Mouse (Mus musculus) forebrain, embryonic 14.5 days (tissue): ENCODE results near the gene Stox2. TPM values are rescaled to one million over a fixed set of nuclear protein-coding genes. Genes with fewer than 3 reads are reported as not detected.

ENCODE experiments used
- ATAC-seq: fragments of 200-750 bp; cut with Nextera tagmentation; 2 replicates; pipeline ENCODE4 v1.8.0; 2017; ENCODE audit warnings: mild to moderate bottlenecking, moderate library complexity
- DNase-seq: peaks from one replicate; pipeline ENCODE4 v3.0.0-alpha.2; 2015; ENCODE audit warnings: low spot score
- H3K27ac ChIP-seq: fragments of 300-500 bp; sonication (generic); 2 replicates; pipeline ENCODE4 v1.5.1; 2014; ENCODE audit warnings: low read depth, mild to moderate bottlenecking, control low read depth, low read length, moderate library complexity
- H3K27me3 ChIP-seq: fragments of 300-500 bp; sonication (generic); replicated peaks from 2 replicates; pipeline ENCODE4 v1.6.1; 2014; ENCODE audit warnings: low read length, control low read depth, mixed read lengths; ENCODE audit not compliant: control insufficient read depth, insufficient read depth
- H3K36me3 ChIP-seq: fragments of 300-500 bp; sonication (generic); 2 replicates; pipeline ENCODE4 v1.6.1; 2014; ENCODE audit warnings: low read length, control low read depth; ENCODE audit not compliant: control insufficient read depth, insufficient read depth
- H3K4me1 ChIP-seq: fragments of 300-500 bp; sonication (generic); 2 replicates; pipeline ENCODE4 v1.6.1; 2014; ENCODE audit warnings: antibody characterized with exemption, low read length, control low read depth; ENCODE audit not compliant: control insufficient read depth, insufficient read depth
- H3K4me2 ChIP-seq: fragments of 300-500 bp; sonication (generic); 2 replicates; pipeline ENCODE4 v1.6.1; 2014; ENCODE audit warnings: mild to moderate bottlenecking, control low read depth, low read length
- H3K4me3 ChIP-seq: fragments of 300-500 bp; sonication (generic); 2 replicates; pipeline ENCODE4 v1.5.1; 2014; ENCODE audit warnings: low read depth, low read length, control low read depth
- H3K9ac ChIP-seq: fragments of 300-500 bp; sonication (generic); 2 replicates; pipeline ENCODE4 v1.6.1; 2014; ENCODE audit warnings: mild to moderate bottlenecking, low read length, control low read depth, moderate library complexity
- H3K9me3 ChIP-seq: fragments of 300-500 bp; sonication (generic); replicated peaks from 2 replicates; pipeline ENCODE4 v1.6.1; 2016; ENCODE audit warnings: low read length, control low read depth, mixed read lengths; ENCODE audit not compliant: control insufficient read depth
- WGBS: fragments of 180-500 bp; shearing (Covaris S2); extraction: QIAGEN DNeasy Blood & Tissue Kit; methylation state at CpG from one replicate; pipeline ENCODE4 v1.1.7; 2014; 5-methylcytosine and 5-hydroxymethylcytosine counted together
- polyA plus RNA-seq: library from polyadenylated mRNA; unstranded; fragments of >200 nt; fragmentation: Nextera tagmentation; extraction: Ambion mirVana; gene quantifications from 2 replicates; pipeline ENCODE4 v1.2.1, GENCODE M21; 2014

Gene Stox2
- polyA plus RNA-seq, 1 experiment from 2014 or later = 33.3 TPM

DNA sequence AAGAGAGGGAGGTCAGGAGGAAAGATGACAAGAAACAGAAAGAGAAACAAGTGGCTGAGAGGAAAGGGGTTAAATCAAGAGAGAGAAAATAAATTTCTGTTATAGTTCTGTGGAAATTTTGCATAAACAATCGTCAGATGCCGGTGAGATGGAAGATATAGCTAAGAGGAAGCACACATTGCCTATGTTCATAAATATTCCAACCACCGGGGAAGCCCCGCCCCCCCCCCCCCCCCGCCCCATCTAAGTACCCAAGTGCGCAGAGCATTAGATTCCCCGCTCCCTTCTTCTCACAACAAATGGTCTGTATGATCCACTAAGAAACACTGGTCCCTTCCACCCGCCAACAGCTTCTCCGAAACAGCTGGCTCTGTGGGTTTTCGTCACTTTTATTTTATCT lies 273.3 kb downstream of the Stox2 start:
- 83% methylated on average over 10 of the region's 10 CpGs for WGBS
- H3K27ac ChIP-seq = no peak overlapping the region

DNA sequence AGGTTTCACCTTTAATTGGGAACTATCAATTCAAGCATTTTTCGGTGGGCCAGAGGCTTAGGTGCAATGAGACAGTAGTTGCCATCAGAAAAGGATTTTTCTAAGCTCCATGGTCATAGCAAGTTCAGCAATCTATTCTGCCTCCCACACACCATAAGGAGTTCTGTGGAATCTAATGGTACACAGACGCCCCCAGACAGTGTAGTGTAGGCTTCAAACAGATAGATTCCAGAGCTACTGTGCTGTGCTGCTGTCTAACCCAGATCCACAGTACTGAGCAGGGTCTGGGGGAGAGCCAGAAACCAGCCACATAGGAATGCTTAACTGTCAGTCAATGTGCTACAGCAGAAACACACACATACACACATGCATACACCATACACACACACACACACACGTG lies 285.5 kb downstream of the Stox2 start:
- DNase-seq (no peak), ATAC-seq (no peak)
- Histone ChIP-seq H3K4me2 (no peak overlapping the region), H3K27ac (no peak overlapping the region), H3K4me3 (no peak overlapping the region), H3K9me3 (no peaks in the 10 kb centered on the region), H3K27me3 (no peaks in the 10 kb centered on the region), H3K4me1 (no peaks in the 10 kb centered on the region), H3K9ac (no peak overlapping the region), H3K36me3 (no peaks in the 10 kb centered on the region)
- WGBS = 87% methylated on average over 3 of the region's 3 CpGs

More for the DNA sequence above, 273.3 kb downstream of the Stox2 start:
- Histone ChIP-seq H3K36me3 (peaks cover 8% of the 10 kb centered on the region), H3K9me3 (no peaks in the 10 kb centered on the region), H3K27me3 (no peaks in the 10 kb centered on the region), H3K4me1 (no peaks in the 10 kb centered on the region), H3K4me2 (no peak overlapping the region), H3K9ac (no peak overlapping the region), H3K4me3 (no peak overlapping the region)
- DNase-seq = no peak
- no peak for ATAC-seq

- 99% methylated on average over 2 of the region's 2 CpGs for WGBS
- no peaks in the 10 kb centered on the region for H3K4me1 ChIP-seq
These were observed 291.6 kb downstream of the Stox2 start for GRCm38 (mm10) chr8:47154521-47154920.

DNA sequence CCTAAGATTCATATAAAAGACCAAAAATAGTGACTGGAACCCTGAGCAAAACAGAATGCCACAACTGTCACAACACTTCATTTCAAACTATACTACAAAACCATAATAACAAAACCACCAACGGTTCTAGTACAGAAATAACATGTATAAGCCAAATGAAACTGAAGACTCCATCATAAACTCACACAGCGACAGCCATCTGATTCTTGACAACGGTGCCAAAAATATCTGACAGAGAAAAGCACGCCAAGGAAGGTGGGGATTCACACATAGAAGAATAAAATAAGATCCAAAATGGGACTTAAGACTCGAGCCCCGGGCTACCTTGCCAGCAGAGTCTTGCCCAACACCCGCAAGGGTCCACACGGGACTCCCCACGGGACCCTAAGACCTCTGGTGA lies 300.9 kb downstream of the Stox2 start:
- H3K4me1 ChIP-seq = no peaks in the 10 kb centered on the region
- no peak overlapping the region for H3K9ac ChIP-seq
- H3K36me3 ChIP-seq = no peaks in the 10 kb centered on the region
- 89% methylated on average over 8 of the region's 9 CpGs for WGBS
- no peaks in the 10 kb centered on the region; the same call in 1 of the 2 replicates for H3K9me3 ChIP-seq
- ATAC-seq (no peak), DNase-seq (peak; percentile 22)
- no peak overlapping the region for H3K4me2 ChIP-seq
- H3K4me3 ChIP-seq = no peak overlapping the region
- H3K27me3 ChIP-seq = no peaks in the 10 kb centered on the region
- no peak overlapping the region for H3K27ac ChIP-seq

More at GRCm38 (mm10) chr8:47154521-47154920, 291.6 kb downstream of the Stox2 start:
- H3K4me3 ChIP-seq = no peak overlapping the region
- H3K27ac ChIP-seq = no peak overlapping the region
- H3K9me3 ChIP-seq = peaks cover 8% of the 10 kb centered on the region; the same call in 1 of the 2 replicates
- H3K4me2 ChIP-seq = no peak overlapping the region
- peaks cover 10% of the 10 kb centered on the region; the same call in 1 of the 2 replicates for H3K36me3 ChIP-seq
- DNase-seq (no peak), ATAC-seq (no peak)
- no peaks in the 10 kb centered on the region for H3K27me3 ChIP-seq
- H3K9ac ChIP-seq = no peak overlapping the region

GRCm38 (mm10) chr8:47136047-47136446 lies 310.1 kb downstream of the Stox2 start:
- H3K36me3 ChIP-seq = no peaks in the 10 kb centered on the region
- H3K4me2 ChIP-seq = no peak overlapping the region
- ATAC-seq (no peak), DNase-seq (no peak)
- H3K27me3 ChIP-seq = no peaks in the 10 kb centered on the region
- no peaks in the 10 kb centered on the region for H3K9me3 ChIP-seq
- no peak overlapping the region for H3K4me3 ChIP-seq
- 0 out of 2 replicates have a peak, but pooled peaks cover 3% of the 10 kb centered on the region for H3K4me1 ChIP-seq
- H3K9ac ChIP-seq = no peak overlapping the region
- H3K27ac ChIP-seq = no peak overlapping the region
- 49% methylated on average over 5 of the region's 5 CpGs for WGBS

- ATAC-seq = no peak
- 16% methylated on average over 9 of the region's 9 CpGs for WGBS
These were observed 310.6 kb downstream of the Stox2 start for GRCm38 (mm10) chr8:47135586-47135985.

GRCm38 (mm10) chr8:47134736-47135135 lies 311.4 kb downstream of the Stox2 start:
- Histone ChIP-seq H3K4me2 (no peak overlapping the region), H3K9ac (no peak overlapping the region), H3K27ac (no peak overlapping the region), H3K9me3 (no peaks in the 10 kb centered on the region), H3K4me1 (0 out of 2 replicates have a peak, but pooled peaks cover 3% of the 10 kb centered on the region), H3K4me3 (no peak overlapping the region), H3K27me3 (no peaks in the 10 kb centered on the region), H3K36me3 (no peaks in the 10 kb centered on the region)
- DNase-seq = no peak
- ATAC-seq = no peak
- WGBS = 53% methylated on average over 11 of the region's 11 CpGs

More at GRCm38 (mm10) chr8:47135586-47135985, 310.6 kb downstream of the Stox2 start:
- 0 out of 2 replicates have a peak, but pooled peaks cover 3% of the 10 kb centered on the region for H3K4me1 ChIP-seq
- H3K4me3 ChIP-seq = no peak overlapping the region
- DNase-seq = peak; percentile 8
- H3K4me2 ChIP-seq = peak overlapping the region; percentile 14; the same call in 1 of the 2 replicates
- no peaks in the 10 kb centered on the region for H3K9me3 ChIP-seq
- no peak overlapping the region for H3K27ac ChIP-seq
- no peak overlapping the region for H3K9ac ChIP-seq
- H3K27me3 ChIP-seq = no peaks in the 10 kb centered on the region
- H3K36me3 ChIP-seq = no peaks in the 10 kb centered on the region

DNA sequence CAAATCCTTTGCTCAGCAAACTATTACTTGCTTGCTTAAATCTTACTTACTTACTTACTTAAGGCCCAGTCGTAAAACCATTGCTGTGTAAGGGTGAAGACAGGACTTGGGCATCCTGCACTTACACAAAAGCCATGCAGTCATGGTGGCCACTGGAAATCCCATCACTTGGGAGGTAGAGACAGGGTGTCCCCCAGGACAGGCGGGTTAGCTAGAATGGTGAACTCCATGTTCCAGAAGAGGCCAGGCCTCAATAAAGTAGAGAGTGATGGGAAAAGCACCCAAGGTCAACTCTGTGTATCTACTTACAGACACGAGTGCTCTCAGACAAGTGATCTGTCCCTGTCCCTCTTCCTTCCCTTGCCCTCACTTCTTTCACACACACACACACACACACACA lies 312.8 kb downstream of the Stox2 start:
- Histone ChIP-seq H3K9ac (no peak overlapping the region), H3K27me3 (no peaks in the 10 kb centered on the region), H3K36me3 (no peaks in the 10 kb centered on the region), H3K4me2 (no peak overlapping the region), H3K27ac (no peak overlapping the region), H3K4me1 (0 out of 2 replicates have a peak, but pooled peaks cover 3% of the 10 kb centered on the region), H3K4me3 (no peak overlapping the region), H3K9me3 (no peaks in the 10 kb centered on the region)
- no peak for ATAC-seq
- DNase-seq = no peak
- WGBS = 90% methylated on average over 3 of the region's 3 CpGs
